Mouse (Mus musculus) erythroblast, adult 5-6 weeks (primary cell): ENCODE measurements around the gene Gm28038. TPM values are rescaled to one million over a fixed set of nuclear protein-coding genes. Genes with fewer than 3 reads are reported as not detected.

Experiments
- ATAC-seq: replicated peaks from 2 replicates; pipeline ENCODE4 v1.8.0; 2016; ENCODE audit warnings: moderate number of reproducible peaks, mild to moderate bottlenecking, moderate TSS enrichment, inconsistent platforms; ENCODE audit not compliant: poor library complexity, low FRiP score, severe bottlenecking
- total RNA-seq, 2 experiments: library from RNA; stranded (forward) in 1 of 2; stranded (reverse) in 1 of 2; fragments of 150-400 nt in 1 of 2; fragments of 200-764, 138-1000 nt in 1 of 2; gene quantifications; 2 replicates each; pipeline versions ENCODE4 v1.2.3 to v1.2.4; 2015 to 2017; ENCODE audit warnings: low replicate concordance in 2 of 2

Gm28038 gene
- total RNA-seq, 2 experiments from 2014 or later, result not detected

- no peak for ATAC-seq
Observed at GRCm38 (mm10) chr2:30255631-30256395, 25.0 kb upstream of the Gm28038 start.

GRCm38 (mm10) chr2:30256616-30257350 lies 24.1 kb upstream of the Gm28038 start:
- ATAC-seq, result no peak

GRCm38 (mm10) chr2:30257699-30258460 lies 23.0 kb upstream of the Gm28038 start:
- ATAC-seq, result no peak

GRCm38 (mm10) chr2:30258600-30258999 lies 22.2 kb upstream of the Gm28038 start:
- no peak for ATAC-seq

GRCm38 (mm10) chr2:30259131-30260064 lies 21.4 kb upstream of the Gm28038 start:
- ATAC-seq, result no peak

GRCm38 (mm10) chr2:30261064-30261736 lies 19.6 kb upstream of the Gm28038 start:
- no peak for ATAC-seq

- no peak for ATAC-seq
Observed at GRCm38 (mm10) chr2:30261921-30262839, 18.7 kb upstream of the Gm28038 start.

- no peak for ATAC-seq
Observed at GRCm38 (mm10) chr2:30262840-30263441, 17.9 kb upstream of the Gm28038 start.

GRCm38 (mm10) chr2:30263811-30264210 lies 17.0 kb upstream of the Gm28038 start:
- ATAC-seq, result no peak

GRCm38 (mm10) chr2:30264671-30265519 lies 15.9 kb upstream of the Gm28038 start:
- no peak for ATAC-seq

- no peak for ATAC-seq
Observed at GRCm38 (mm10) chr2:30265767-30266253, 15.0 kb upstream of the Gm28038 start, which contains the start of gene Phyhd1. Gene Phyhd1 (plus strand): TSS chr2:30266203.

GRCm38 (mm10) chr2:30266392-30266941 lies 14.4 kb upstream of the Gm28038 start:
- no peak for ATAC-seq

GRCm38 (mm10) chr2:30267466-30267865 lies 13.4 kb upstream of the Gm28038 start:
- ATAC-seq, result no peak

- ATAC-seq, result no peak
Observed at GRCm38 (mm10) chr2:30268371-30268770, 12.5 kb upstream of the Gm28038 start.

- no peak for ATAC-seq
Observed at GRCm38 (mm10) chr2:30269241-30269990, 11.4 kb upstream of the Gm28038 start.
